Mouse (Mus musculus) heart, postnatal 36 days (tissue): ENCODE results near the gene Gm45713. TPM values are rescaled to one million over a fixed set of nuclear protein-coding genes. Genes with fewer than 3 reads are reported as not detected.
"Not testable (repeated sequence)": the region's sequence is repeated elsewhere in the genome, so short reads cannot be mapped to it uniquely, and the experiment has no call there.

Experiments used
- DNase-seq, 2 experiments: peaks; one replicate each; pipeline ENCODE4 v3.0.0; 2021 to 2022
- intact Hi-C: fragments of 180-260 bp; cut with DNase I; formaldehyde crosslinking; loops from one replicate; pipeline ENCODE4 v1.15.1; 2025
- total RNA-seq, 2 experiments: library from RNA; stranded (reverse); gene quantifications; 2 replicates each; pipeline ENCODE4 v1.2.3; 2021

Gm45713 gene
- total RNA-seq, 2 experiments from 2014 or later = not detected

DNA sequence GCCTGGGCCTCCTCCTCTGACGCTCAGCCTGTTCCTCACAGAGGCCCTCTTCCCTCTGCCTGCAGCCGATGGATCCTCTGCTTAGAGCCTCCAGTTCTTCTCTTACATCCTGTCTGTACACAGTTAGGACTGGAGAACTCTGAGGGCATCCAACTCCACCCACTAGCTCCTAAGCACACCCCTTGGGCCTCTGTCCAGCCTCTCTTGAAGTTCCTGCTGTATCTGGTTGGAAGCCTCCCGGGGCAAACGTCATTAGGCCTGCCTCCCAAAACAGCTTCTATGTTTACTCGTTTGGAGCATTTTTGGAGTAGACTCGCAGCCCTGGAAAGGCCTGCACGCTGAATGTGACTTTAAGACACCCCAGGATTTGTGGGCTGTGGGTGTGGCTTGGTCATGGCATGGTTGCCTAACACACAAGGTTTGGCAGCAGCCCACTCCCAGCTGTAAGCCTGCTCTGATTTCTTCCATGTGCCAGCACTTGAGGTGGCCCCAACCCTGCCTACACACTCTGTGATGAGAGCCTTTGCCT lies 32.3 kb downstream of the Gm45713 start, which contains the start of gene Fcgrt:
Gene Fcgrt (minus strand): TSS at position 200 of the 529 bp plus-strand sequence.
- intact Hi-C loops = loop anchor here (1.0 to 2.0 kb wide), 3 partner anchors 11 to 23 kb away; partner anchors contain the start of gene Rcn3
- DNase-seq = peak; percentile 92

GRCm38 (mm10) chr7:45102940-45103585 lies 33.0 kb downstream of the Gm45713 start:
- no peak for DNase-seq
- intact Hi-C loops = loop anchor here (1.0 to 2.0 kb wide), 3 partner anchors 11 to 22 kb away; partner anchors contain the start of gene Rcn3

GRCm38 (mm10) chr7:45102441-45102840 lies 33.6 kb downstream of the Gm45713 start:
- DNase-seq = no peak
- intact Hi-C loops = loop anchor here (2.0 kb wide), 2 partner anchors 18 to 22 kb away; no protein-coding TSS in a partner anchor

- no peak for DNase-seq
Measured at GRCm38 (mm10) chr7:45100046-45100445, 36.0 kb downstream of the Gm45713 start.

GRCm38 (mm10) chr7:45098541-45099240 lies 37.3 kb downstream of the Gm45713 start:
- intact Hi-C loops = no loop called here
- DNase-seq = no peak

More at GRCm38 (mm10) chr7:45100046-45100445, 36.0 kb downstream of the Gm45713 start:
- intact Hi-C loops = no loop called here

GRCm38 (mm10) chr7:45097479-45097878 lies 38.6 kb downstream of the Gm45713 start:
- intact Hi-C loops = no loop called here
- DNase-seq = no peak

GRCm38 (mm10) chr7:45095965-45096364 lies 40.1 kb downstream of the Gm45713 start:
- intact Hi-C loops, DNase-seq: not testable (repeated sequence)

DNA sequence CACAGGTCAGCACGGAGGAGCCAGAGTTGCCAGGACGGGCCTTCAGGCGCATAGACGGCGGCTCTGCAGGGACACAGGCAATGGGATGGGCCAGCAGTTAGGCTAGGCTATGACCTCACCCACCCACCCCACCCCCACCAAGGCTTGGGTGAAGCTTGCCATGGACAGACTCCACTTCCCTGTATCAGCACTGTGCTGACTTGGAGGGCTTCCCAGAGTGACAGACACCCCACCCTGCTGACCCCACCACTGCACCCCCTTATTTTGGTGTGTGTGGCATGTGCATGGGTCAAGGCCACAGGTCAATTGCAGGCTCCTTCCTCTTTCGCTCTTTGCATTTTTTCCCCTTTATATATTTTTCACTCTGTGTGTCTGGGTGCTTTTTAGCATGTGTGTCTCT lies 40.7 kb downstream of the Gm45713 start:
- intact Hi-C loops = no loop called here
- peak in 1 of 2 experiments; percentile 17 for DNase-seq

GRCm38 (mm10) chr7:45094121-45094520 lies 41.9 kb downstream of the Gm45713 start:
- DNase-seq = no peak
- intact Hi-C loops = no loop called here

- intact Hi-C loops = no loop called here
- no peak for DNase-seq
Measured at GRCm38 (mm10) chr7:45093516-45093905, 42.5 kb downstream of the Gm45713 start.

DNA sequence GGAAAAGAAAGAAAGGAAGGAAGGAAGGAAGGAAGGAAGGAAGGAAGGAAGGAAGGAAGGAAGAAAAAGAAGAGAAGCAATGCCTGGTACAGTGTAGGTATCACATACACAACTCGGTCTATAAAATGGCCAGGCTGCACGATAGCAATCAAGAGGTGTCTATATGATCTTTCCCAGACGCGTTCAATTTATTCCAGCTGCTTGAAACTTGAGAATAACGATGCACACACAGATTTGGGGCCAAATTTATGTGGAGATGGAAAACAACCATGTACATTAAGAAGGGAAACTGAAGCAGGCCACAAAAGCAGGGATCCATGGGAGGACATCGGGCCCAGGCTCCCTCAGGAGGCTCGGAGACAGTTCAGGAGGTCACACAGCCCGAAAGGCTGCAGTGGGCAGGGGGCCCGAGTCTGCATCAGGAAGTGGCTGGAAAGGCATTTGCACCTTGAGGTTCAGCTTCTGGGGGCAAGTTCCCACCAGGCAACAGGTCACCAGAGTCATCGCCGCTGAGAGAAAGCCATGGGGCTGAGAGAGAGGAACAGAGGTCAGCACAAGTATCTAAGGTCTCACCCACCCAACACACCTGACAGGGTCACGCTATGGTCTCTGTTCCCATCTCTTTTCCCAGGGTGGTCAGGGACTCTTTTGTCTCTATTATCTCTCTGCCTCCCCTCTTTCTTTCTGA lies 43.1 kb downstream of the Gm45713 start:
- intact Hi-C loops = loop anchor here (1.0 kb wide), 1 partner anchor 10 kb away; the partner anchor contains the start of gene Fcgrt
- no peak for DNase-seq

DNA sequence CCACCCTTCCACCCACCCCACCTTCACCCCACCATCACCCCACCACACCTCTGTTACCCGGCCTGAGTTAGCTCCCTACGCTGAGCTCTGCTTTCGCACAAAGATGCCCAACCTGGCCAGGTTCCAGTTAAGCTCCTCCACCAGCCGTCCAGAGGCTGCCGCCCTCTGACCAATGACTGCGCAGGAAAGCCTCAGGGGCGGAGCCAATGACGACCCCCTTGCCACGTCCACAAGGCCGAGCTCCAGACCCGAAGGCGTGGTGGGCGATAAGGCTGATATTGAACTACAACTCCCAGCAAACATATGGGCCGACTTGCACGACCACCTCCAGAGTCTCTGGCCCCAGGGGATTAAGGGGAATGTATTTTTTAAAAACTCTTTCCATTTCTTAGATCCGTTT lies 44.0 kb downstream of the Gm45713 start, which contains the start of gene Rcn3:
Gene Rcn3 (minus strand): TSS at position 174 of the 400 bp plus-strand sequence.
- intact Hi-C loops = loop anchor here (1.0 kb wide), 1 partner anchor 11 kb away; the partner anchor contains the start of gene Fcgrt
- peak; percentile 77 to 79 for DNase-seq

DNA sequence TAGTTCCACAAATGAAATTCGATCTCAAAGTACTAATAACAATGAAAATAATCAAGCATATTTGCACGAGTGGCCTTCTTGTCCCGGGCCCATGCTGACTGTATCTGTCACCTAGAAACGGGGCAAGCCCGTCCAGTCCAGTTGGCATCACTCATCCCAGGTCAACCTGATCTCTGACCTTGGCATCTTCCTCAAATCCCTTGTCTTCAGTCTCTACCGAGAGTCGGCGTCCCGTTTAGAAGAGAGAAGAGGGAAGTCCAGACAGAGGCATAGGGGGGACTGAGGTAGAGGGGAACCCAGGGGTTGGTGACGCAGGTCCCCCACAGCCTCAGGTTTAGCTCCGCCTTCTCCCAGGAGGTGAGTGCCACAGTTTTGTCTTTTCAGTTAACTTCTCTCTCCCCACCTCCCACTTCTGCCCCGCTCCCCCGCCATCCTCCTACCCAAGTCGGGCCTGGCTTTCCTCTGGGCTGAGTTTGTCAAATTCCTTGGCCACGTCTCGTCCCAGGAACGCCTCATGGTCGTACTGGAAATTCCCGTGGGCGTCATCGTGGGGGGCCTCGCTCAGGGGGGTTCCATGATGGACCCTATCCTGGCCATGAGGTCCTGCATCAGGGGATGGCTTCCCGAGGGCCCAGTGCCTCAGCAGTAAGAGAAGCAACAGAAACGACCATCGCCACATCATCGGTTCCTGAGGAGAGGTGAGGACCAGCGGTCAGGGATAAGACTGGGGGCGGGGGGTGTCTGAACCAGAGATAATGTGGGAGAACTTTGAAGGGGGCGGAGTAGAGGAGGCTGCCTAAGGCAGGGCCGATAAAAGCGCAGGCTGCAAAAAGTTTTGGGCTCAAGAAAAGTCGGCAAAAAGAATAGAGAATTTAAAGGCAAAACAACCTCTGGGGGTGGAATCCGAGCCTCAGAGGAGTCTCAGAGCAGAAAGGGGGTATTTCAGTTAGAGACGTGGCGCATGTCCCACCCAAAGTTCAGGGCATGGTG lies 44.7 kb downstream of the Gm45713 start:
- intact Hi-C loops = no loop called here

DNA sequence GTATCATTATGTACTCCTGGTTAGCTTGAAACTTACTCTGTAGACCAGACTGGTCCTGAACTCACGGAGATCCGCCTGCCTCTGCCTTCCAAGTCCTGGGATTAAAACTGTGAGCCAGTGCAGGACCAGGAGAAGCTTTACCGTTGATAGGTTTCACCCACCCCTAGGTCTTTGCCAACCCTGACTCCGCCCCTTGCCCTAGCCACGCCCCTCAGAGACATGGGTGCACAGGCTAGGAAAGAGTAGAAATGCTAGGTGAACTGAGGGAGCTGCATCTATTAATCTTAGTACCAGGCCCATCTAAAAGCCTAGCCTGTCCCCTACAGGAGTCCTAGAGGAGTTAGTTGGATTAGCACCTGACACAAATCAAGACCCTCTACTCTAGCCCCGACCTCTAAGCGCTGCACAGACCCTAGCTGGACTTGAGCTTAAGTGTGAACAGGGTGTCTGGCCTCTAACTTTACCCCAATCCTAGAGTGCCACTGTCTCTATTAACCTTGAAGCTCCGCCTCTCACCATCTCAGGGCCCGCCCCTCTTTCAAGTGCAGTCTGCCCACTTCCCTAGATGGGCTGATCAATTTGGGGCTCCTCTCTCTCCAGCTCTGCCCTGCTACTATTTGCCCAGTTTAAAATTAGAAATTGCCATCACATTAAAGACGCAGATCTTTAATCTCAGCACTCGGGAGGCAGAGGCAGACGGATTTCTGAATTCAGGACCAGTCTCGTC lies 45.6 kb downstream of the Gm45713 start:
- DNase-seq = no peak
- intact Hi-C loops = no loop called here

More for the DNA sequence above, 44.7 kb downstream of the Gm45713 start:
- no peak for DNase-seq

- intact Hi-C loops = no loop called here
- DNase-seq = no peak
Measured at GRCm38 (mm10) chr7:45088597-45088996, 47.4 kb downstream of the Gm45713 start.

DNA sequence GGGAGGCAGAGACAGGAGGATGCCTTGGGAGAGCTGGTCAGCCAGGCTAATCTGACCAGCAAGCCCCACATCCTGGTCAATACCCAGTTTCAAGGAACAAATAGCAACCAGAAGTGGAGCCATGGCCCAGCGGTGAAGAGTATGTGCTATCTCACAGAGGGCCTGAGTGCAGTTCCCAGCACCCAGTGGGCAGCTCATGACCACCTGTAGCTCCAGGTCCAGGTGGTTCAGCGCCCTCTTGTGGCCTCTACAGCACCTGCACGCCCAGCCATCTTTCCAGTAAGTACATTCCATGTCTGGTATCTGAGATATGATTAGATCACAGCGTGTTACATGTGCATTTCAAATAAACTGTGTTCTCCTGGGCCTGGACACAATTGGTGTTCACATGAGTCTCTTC lies 49.9 kb downstream of the Gm45713 start:
- no peak for DNase-seq
- intact Hi-C loops = no loop called here

GRCm38 (mm10) chr7:45083300-45083890 lies 52.6 kb downstream of the Gm45713 start:
- DNase-seq = no peak
- intact Hi-C loops = loop anchor here (5.0 kb wide), 1 partner anchor 39 kb away; the partner anchor contains the start of gene Rps11
